Comparison of ENCODE assay signal across 18 mouse cellular contexts in the genomic region with DNA sequence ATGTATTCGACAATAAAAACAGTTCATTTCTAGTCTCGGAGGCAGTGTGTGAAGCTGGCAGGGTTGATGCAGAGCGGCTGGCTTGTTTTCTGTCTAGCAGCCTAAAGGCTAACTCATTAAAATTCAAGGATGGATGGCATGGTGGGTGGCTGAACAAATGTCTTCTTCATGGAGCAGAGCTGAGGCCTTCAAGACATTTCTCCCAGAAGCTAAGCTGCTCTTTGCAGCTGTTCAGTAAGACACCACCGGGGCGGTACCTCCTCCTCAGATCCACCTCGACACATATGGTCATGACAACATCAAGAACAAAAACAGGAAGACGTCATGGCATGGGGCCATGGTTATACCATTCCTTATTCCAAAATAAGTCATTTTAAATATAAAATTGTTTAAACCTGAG.
DNase-seq lines count a peak whose midpoint lies in the region; TF ChIP-seq lines count a peak whose summit lies in the region.
"Had no signal": no experiment of that assay in that cellular context is flagged by ENCODE, and none has a peak within 500 bp of the region (broad histone marks: within the 10 kb centered on the region; RNA-seq: fewer than 3 reads in every experiment).

No protein-coding gene starts in this region.

- no peak for TF ChIP-seq POLR2A in brain, embryonic 14.5 days (IDR thresholded peaks at IDR 0.05; ENCODE audit: borderline replicate concordance, extremely low read depth, insufficient read depth, insufficient read length, poor library complexity, severe bottlenecking)
- TF ChIP-seq POLR2A in thymus, adult 2 months (IDR thresholded peaks at IDR 0.05; ENCODE audit: control insufficient read depth, extremely low read depth, insufficient read depth, low read length, poor library complexity): no peak

- no peaks in the 10 kb centered on the region for H3K4me1 ChIP-seq in thymus, adult 2 months (replicated peaks; ENCODE audit: control insufficient read depth, insufficient read depth, low read length)
- H3K4me1 ChIP-seq: kidney, embryonic 15.5 days; liver, embryonic 15.5 days; midbrain, embryonic 12.5 days had no signal

- H3K36me3 ChIP-seq in thymus, adult 2 months (ENCODE audit: control insufficient read depth, insufficient read depth, low read length): no peaks in the 10 kb centered on the region
- H3K36me3 ChIP-seq: hindbrain, embryonic 13.5 days; kidney, embryonic 15.5 days; liver, embryonic 15.5 days; midbrain, embryonic 12.5 days had no signal

- DNase-seq in brain, embryonic 14.5 days (ENCODE audit: low read depth): peak; percentile 27
- peak; percentile 93 for DNase-seq in frontal cortex, adult 2 months (ENCODE audit: extremely low spot score in 1 of 2, low spot score in 1 of 2)
- DNase-seq in layer of hippocampus, adult 9-11 months: peak; percentile 93
- DNase-seq in left cerebral cortex, postnatal 25 days (ENCODE audit: low spot score in 2 of 2): peak; percentile 77 to 98
- DNase-seq in retina, embryonic 14.5 days (ENCODE audit: low spot score): no peak
- DNase-seq in kidney, adult 18-20 months: no peak
- DNase-seq in thymus, adult 2 months: no peak
- DNase-seq: cerebellum, adult 2 months; gastrocnemius, postnatal 10 days; lung, postnatal 36 days; thymus, postnatal 4 days had no signal

- WGBS in thymus, adult 2 months: 90% methylated on average over 7 of the region's 7 CpGs

- H3K27ac ChIP-seq in thymus, adult 2 months (ENCODE audit: control insufficient read depth, insufficient read depth, low read length): no peak overlapping the region
- H3K27ac ChIP-seq: hindbrain, embryonic 13.5 days; kidney, embryonic 15.5 days; liver, embryonic 15.5 days; midbrain, embryonic 12.5 days had no signal

- H3K27me3 ChIP-seq in thymus, adult 2 months (ENCODE audit: control insufficient read depth, insufficient read depth, low read length): no peaks in the 10 kb centered on the region
- H3K27me3 ChIP-seq: CH12.LX; hindbrain, embryonic 13.5 days; kidney, embryonic 15.5 days; liver, embryonic 15.5 days had no signal

- no peak for TF ChIP-seq CTCF in brain, embryonic 14.5 days (IDR thresholded peaks at IDR 0.05; ENCODE audit: borderline replicate concordance, extremely low read depth, insufficient read depth, insufficient read length)
- no peak for TF ChIP-seq CTCF in thymus, adult 2 months (IDR thresholded peaks at IDR 0.05; ENCODE audit: borderline replicate concordance, control insufficient read depth, extremely low read depth, insufficient read depth, low read length, poor library complexity)

- intact Hi-C loops in left cerebral cortex, postnatal 25 days (cut with DNase I): loop anchor here (1.0 to 5.0 kb wide), 4 partner anchors 39 to 214 kb away; no protein-coding TSS in a partner anchor

- no peak overlapping the region for H3K4me3 ChIP-seq in thymus, adult 2 months (ENCODE audit: control insufficient read depth, insufficient read depth, low read length)
- H3K4me3 ChIP-seq: erythroblast, embryonic 14.5 days; hindbrain, embryonic 13.5 days; kidney, embryonic 15.5 days; liver, embryonic 15.5 days; midbrain, embryonic 12.5 days; myocyte had no signal

Comparison
In these comparisons a context has a peak if more than half of its experiments do, and no peak if none do; other contexts are left out.
1. DNase-seq: peak in brain, embryonic 14.5 days (single experiment), frontal cortex, adult 2 months (2 of 2), layer of hippocampus, adult 9-11 months (single experiment) and left cerebral cortex, postnatal 25 days (2 of 2); none in retina, embryonic 14.5 days (single experiment), kidney, adult 18-20 months (single experiment) and thymus, adult 2 months (single experiment).